Mouse (Mus musculus) liver, embryonic 14.5 days (tissue): ENCODE results near the gene Dlg2. TPM values are rescaled to one million over a fixed set of nuclear protein-coding genes. Genes with fewer than 3 reads are reported as not detected.
A peak's percentile ranks its signal among the peaks of the same experiment; 100 is the strongest.

ENCODE experiments used
- ATAC-seq: fragments of 200-750 bp; cut with Nextera tagmentation; 2 replicates; pipeline ENCODE4 v1.8.0; 2017; ENCODE audit warnings: moderate number of reproducible peaks, mild to moderate bottlenecking, moderate library complexity; ENCODE audit not compliant: insufficient read depth
- DNase-seq, 3 experiments: peaks; one replicate each; pipeline ENCODE4 v3.0.0-alpha.2; 2012 to 2013; ENCODE audit warnings: low read depth in 3 of 3, low spot score in 3 of 3
- H3K27ac ChIP-seq: fragments of 300-500 bp; sonication (generic); 2 replicates; pipeline ENCODE4 v1.5.1; 2014; ENCODE audit warnings: moderate library complexity, mild to moderate bottlenecking, control low read depth, inconsistent platforms
- H3K27me3 ChIP-seq: fragments of 300-500 bp; sonication (generic); 2 replicates; pipeline ENCODE4 v1.6.1; 2014; ENCODE audit warnings: mild to moderate bottlenecking, low read length, moderate library complexity; ENCODE audit not compliant: control insufficient read depth, insufficient read depth
- H3K36me3 ChIP-seq: fragments of 300-500 bp; sonication (generic); replicated peaks from 2 replicates; pipeline ENCODE4 v1.6.1; 2014; ENCODE audit warnings: low read depth; ENCODE audit not compliant: control insufficient read depth, insufficient read depth
- H3K4me1 ChIP-seq, 2 experiments: fragments of 200-500 bp in 1 of 2; fragments of 300-500 bp in 1 of 2; sonication (generic) in 1 of 2; replicated peaks; 2 replicates each; pipeline ENCODE4 v1.6.1; 2012 to 2014; ENCODE audit warnings: antibody characterized with exemption in 1 of 2, inconsistent platforms in 1 of 2, low read length in 1 of 2; ENCODE audit not compliant: control insufficient read depth in 2 of 2, insufficient read depth in 2 of 2
- H3K4me2 ChIP-seq: fragments of 300-500 bp; sonication (generic); 2 replicates; pipeline ENCODE4 v1.6.1; 2014; ENCODE audit warnings: low read depth, mild to moderate bottlenecking, control low read depth, moderate library complexity
- H3K4me3 ChIP-seq, 2 experiments: fragments of 200-500 bp in 1 of 2; fragments of 300-500 bp in 1 of 2; sonication (generic) in 1 of 2; 2 replicates each; pipeline ENCODE4 v1.5.1; 2012 to 2014; ENCODE audit warnings: low read depth in 2 of 2, low read length in 2 of 2, mild to moderate bottlenecking in 2 of 2, control low read depth in 1 of 2, inconsistent platforms in 1 of 2, moderate library complexity in 1 of 2; ENCODE audit not compliant: insufficient read depth in 1 of 2
- H3K9ac ChIP-seq: fragments of 300-500 bp; sonication (generic); replicated peaks from 2 replicates; pipeline ENCODE4 v1.6.1; 2014; ENCODE audit warnings: mild to moderate bottlenecking, control low read depth, moderate library complexity
- H3K9me3 ChIP-seq: fragments of 300-500 bp; sonication (generic); 2 replicates; pipeline ENCODE4 v1.6.1; 2016; ENCODE audit warnings: low read length, mixed read lengths; ENCODE audit not compliant: control insufficient read depth
- CTCF ChIP-seq: IDR thresholded peaks from 2 replicates; pipeline ENCODE4 v1.5.1; 2016; ENCODE audit warnings: antibody characterized with exemption, low read depth, control low read depth
- EP300 ChIP-seq: IDR thresholded peaks from 2 replicates; pipeline ENCODE4 v1.6.1; 2016; ENCODE audit warnings: antibody characterized with exemption, low read depth
- WGBS: fragments of 180-500 bp; shearing (Covaris S2); extraction: QIAGEN DNeasy Blood & Tissue Kit; methylation state at CpG from one replicate; pipeline ENCODE4 v1.1.7; 2014; ENCODE audit not compliant: insufficient replicate concordance; 5-methylcytosine and 5-hydroxymethylcytosine counted together
- polyA plus RNA-seq, 2 experiments: library from polyadenylated mRNA; depleted of rRNA in 1 of 2; stranded (reverse) in 1 of 2; unstranded in 1 of 2; fragments of >200 nt; fragmentation: Nextera tagmentation in 1 of 2; extraction: Ambion mirVana in 1 of 2; gene quantifications; 2 replicates each; pipeline versions ENCODE4 v1.2.1 to v1.2.3; 2012 to 2014

The Dlg2 gene
- polyA plus RNA-seq, 2 experiments: 0.33 to 0.44 TPM

GRCm38 (mm10) chr7:92400551-92400950, 1924.1 kb downstream of the Dlg2 start:
- ATAC-seq: no peak
- Histone ChIP-seq H3K4me2 (no peak overlapping the region), H3K36me3 (no peaks in the 10 kb centered on the region), H3K9ac (no peak overlapping the region), H3K4me1 (no peaks in the 10 kb centered on the region), H3K27ac (no peak overlapping the region), H3K27me3 (no peaks in the 10 kb centered on the region), H3K4me3 (no peak overlapping the region), H3K9me3 (no peaks in the 10 kb centered on the region)
- WGBS: 33% methylated on average over 1 of the region's 1 CpGs
- DNase-seq: no peak
- TF ChIP-seq EP300 (no peak), CTCF (no peak)

DNA sequence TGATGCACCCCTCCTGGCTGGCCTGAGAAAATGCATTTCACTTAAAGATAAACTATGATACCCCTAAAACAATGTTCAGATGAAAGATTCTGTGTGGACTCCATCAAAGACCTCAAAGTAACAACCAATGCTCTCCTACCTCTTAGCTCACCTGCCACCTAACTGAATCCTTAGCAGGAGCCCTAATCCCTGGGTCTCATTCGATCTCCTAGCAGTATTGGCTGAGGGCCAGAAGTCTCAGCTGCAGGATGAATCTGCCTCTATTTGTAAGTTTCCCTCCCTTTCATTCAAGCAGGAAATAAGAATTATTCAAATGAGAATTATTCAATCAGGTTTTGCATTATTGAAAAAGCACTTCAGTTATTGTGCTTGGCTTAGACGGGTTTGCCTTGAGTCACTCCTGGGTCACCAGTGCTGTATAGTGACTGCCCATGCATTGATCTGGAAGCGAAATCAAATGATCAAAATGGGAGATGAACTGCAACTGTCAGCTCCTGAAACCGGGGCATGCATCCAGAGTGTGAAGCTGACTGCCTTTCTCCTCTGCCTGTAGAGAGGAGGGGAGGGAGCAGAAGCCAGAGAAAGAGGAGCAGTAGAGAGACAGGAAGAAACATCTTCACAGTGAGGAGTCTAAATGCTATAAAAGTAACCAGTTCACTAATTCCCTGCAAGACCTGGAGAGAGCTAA, 1924.7 kb downstream of the Dlg2 start:
- Histone ChIP-seq H3K27me3 (no peaks in the 10 kb centered on the region), H3K9me3 (no peaks in the 10 kb centered on the region), H3K36me3 (no peaks in the 10 kb centered on the region), H3K9ac (no peak overlapping the region), H3K4me3 (no peak overlapping the region), H3K27ac (no peak overlapping the region), H3K4me1 (no peaks in the 10 kb centered on the region), H3K4me2 (no peak overlapping the region)
- TF ChIP-seq CTCF (no peak), EP300 (no peak)
- WGBS: 43% methylated on average over 4 of the region's 4 CpGs
- DNase-seq: no peak
- ATAC-seq: no peak

DNA sequence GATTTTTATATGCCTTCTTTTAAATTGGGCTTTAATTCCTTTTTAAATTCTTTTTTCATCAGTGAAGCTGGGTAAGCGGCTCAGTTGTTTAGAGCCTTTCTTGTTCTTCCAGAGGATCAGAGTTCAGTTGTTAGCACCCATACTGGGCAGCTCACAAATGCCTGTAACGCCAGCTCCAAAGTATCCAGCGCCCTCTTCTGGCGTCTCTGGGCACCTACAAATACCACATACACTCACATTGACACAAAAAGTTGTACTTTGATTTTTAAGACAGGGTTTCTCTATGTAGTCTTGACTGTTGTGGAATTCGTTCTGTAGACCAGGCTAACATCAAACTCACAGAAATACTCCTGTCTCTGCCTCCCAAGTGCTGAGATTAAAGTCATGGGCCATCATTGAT, 1932.0 kb downstream of the Dlg2 start:
- no peak overlapping the region for H3K27ac ChIP-seq
- H3K4me1 ChIP-seq: no peaks in the 10 kb centered on the region
- no peaks in the 10 kb centered on the region for H3K36me3 ChIP-seq
- no peaks in the 10 kb centered on the region for H3K9me3 ChIP-seq
- no peak overlapping the region for H3K4me2 ChIP-seq
- 28% methylated on average over 5 of the region's 5 CpGs for WGBS
- no peaks in the 10 kb centered on the region for H3K27me3 ChIP-seq
- ATAC-seq (no peak), DNase-seq (no peak)
- H3K9ac ChIP-seq: no peak overlapping the region
- TF ChIP-seq EP300: no peak
- TF ChIP-seq CTCF: peak; percentile 25; the same call in 1 of the 2 replicates
- H3K4me3 ChIP-seq: no peak overlapping the region

GRCm38 (mm10) chr7:92420474-92420873, 1944.0 kb downstream of the Dlg2 start:
- no peaks in the 10 kb centered on the region for H3K27me3 ChIP-seq

DNA sequence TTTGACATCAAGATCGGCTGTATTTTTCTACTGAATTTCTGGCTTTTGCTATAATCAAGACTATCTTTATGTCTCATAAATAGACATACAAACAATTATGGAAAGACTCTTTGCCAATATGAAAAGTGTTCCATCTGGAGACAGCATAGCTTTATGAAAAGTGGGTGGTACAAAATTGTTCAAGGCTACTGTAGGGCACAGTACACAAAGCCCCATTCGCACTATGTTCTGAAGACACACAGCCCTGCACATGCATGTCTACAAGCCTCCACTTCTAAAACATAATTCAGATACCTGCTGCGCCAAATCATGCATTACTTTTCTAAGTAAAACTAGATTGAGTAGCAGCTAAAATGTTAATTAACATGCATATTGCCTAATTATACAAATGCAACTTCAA, 1946.5 kb downstream of the Dlg2 start:
- ATAC-seq: no peak
- 71% methylated on average over 3 of the region's 3 CpGs for WGBS
- H3K4me1 ChIP-seq: peaks cover 6 to 12% of the 10 kb centered on the region in 2 experiments; a peak in 3 of 4 replicates
- no peaks in the 10 kb centered on the region for H3K9me3 ChIP-seq
- H3K27me3 ChIP-seq: no peaks in the 10 kb centered on the region
- DNase-seq: no peak
- no peak overlapping the region for H3K27ac ChIP-seq
- no peak overlapping the region for H3K4me3 ChIP-seq
- TF ChIP-seq EP300 (no peak), CTCF (no peak)
- no peak overlapping the region for H3K9ac ChIP-seq
- H3K4me2 ChIP-seq: no peak overlapping the region
- no peaks in the 10 kb centered on the region for H3K36me3 ChIP-seq

More at GRCm38 (mm10) chr7:92420474-92420873, 1944.0 kb downstream of the Dlg2 start:
- no peak for DNase-seq
- peaks cover 0 to 3% of the 10 kb centered on the region in 2 experiments; a peak in 1 of 4 replicates for H3K4me1 ChIP-seq
- H3K9ac ChIP-seq: no peak overlapping the region
- no peak overlapping the region for H3K4me2 ChIP-seq
- H3K36me3 ChIP-seq: no peaks in the 10 kb centered on the region
- no peak overlapping the region for H3K4me3 ChIP-seq
- TF ChIP-seq CTCF: no peak
- no peak for TF ChIP-seq EP300
- no peaks in the 10 kb centered on the region for H3K9me3 ChIP-seq
- no peak for ATAC-seq
- no peak overlapping the region for H3K27ac ChIP-seq
- WGBS: 60% methylated on average over 10 of the region's 10 CpGs
